Mouse (Mus musculus) layer of hippocampus, adult 18-20 months (tissue): ENCODE results near the gene Mrgpra9. TPM values are rescaled to one million over a fixed set of nuclear protein-coding genes. Genes with fewer than 3 reads are reported as not detected.
"Not testable (repeated sequence)": the region's sequence is repeated elsewhere in the genome, so short reads cannot be mapped to it uniquely, and the experiment has no call there.

ENCODE experiments used
- DNase-seq, 2 experiments: peaks; one replicate each; pipeline ENCODE4 v3.0.0; 2022; ENCODE audit warnings: low spot score in 2 of 2
- long read RNA-seq: library from polyadenylated mRNA; stranded (forward); transcript quantifications from one replicate; pipeline ENCODE4 v2.0.0, GENCODE M21; 2021
- total RNA-seq, 2 experiments: library from RNA; stranded (reverse); gene quantifications; 2 replicates each; pipeline ENCODE4 v1.2.3; 2021

Gene Mrgpra9
- total RNA-seq, result not detected
- long read RNA-seq, result 0 reads

GRCm38 (mm10) chr7:47252770-47253169 lies at the start of gene Mrgpra9:
Gene Mrgpra9, minus strand, starts transcription at chr7:47252848.
- no peak for DNase-seq

- not testable (repeated sequence) for DNase-seq
Measured at GRCm38 (mm10) chr7:47299612-47300011, 47.0 kb upstream of the Mrgpra9 start.

GRCm38 (mm10) chr7:47271547-47271946 lies 18.9 kb upstream of the Mrgpra9 start:
- DNase-seq, result not testable (repeated sequence)

GRCm38 (mm10) chr7:47244658-47245057 lies 8.0 kb downstream of the Mrgpra9 start:
- no peak for DNase-seq

- DNase-seq, result no peak
Measured at GRCm38 (mm10) chr7:47204830-47205229, 47.8 kb downstream of the Mrgpra9 start, which contains the start of gene Mrgpra6. Gene Mrgpra6, minus strand, starts transcription at chr7:47204920.

- DNase-seq, result no peak
Measured at GRCm38 (mm10) chr7:47195271-47195670, 57.4 kb downstream of the Mrgpra9 start.

Other genes with a start within 250 kb of the Mrgpra9 start
- 10 to 100 TPM; 18.7 to 20.4 TPM for gene Spty2d1, start 244.4 kb downstream of the Mrgpra9 start, total RNA-seq
- gene Tmem86a, start 202.2 kb downstream of the Mrgpra9 start, total RNA-seq, result 10 to 100 TPM in 1 of 2 experiments, 1 to 10 TPM in 1; 9.4 to 11.7 TPM
- 100 to 1,000 TPM; 102 to 103 TPM for gene Ptpn5, start 119.2 kb downstream of the Mrgpra9 start, total RNA-seq
- gene Mrgpra6, start 47.9 kb downstream of the Mrgpra9 start, total RNA-seq, result not detected
- not detected for gene Mrgpra1, start 101.4 kb upstream of the Mrgpra9 start, total RNA-seq
- not detected for gene Mrgpra2a, start 199.3 kb upstream of the Mrgpra9 start, total RNA-seq